Mouse (Mus musculus): ENCODE measurements around the gene Pih1d1. TPM values are rescaled to one million over a fixed set of nuclear protein-coding genes. Genes with fewer than 3 reads are reported as not detected.
"Not testable (repeated sequence)": the region's sequence is repeated elsewhere in the genome, so short reads cannot be mapped to it uniquely, and the experiment has no call there.

Pih1d1 gene
- total RNA-seq, 2 experiments from 2014 or later: 43.0 to 46.1 TPM

GRCm38 (mm10) chr7:45121404-45121803, 32.7 kb upstream of the Pih1d1 start:
- DNase-seq (ENCODE audit: low spot score in 2 of 2): no peak
- TF ChIP-seq CTCF (conservative IDR thresholded peaks at IDR 0.05): no peak
- peak overlapping the region; percentile 17 for H3K4me3 ChIP-seq
- peak overlapping the region; percentile 72 for H3K27ac ChIP-seq

DNA sequence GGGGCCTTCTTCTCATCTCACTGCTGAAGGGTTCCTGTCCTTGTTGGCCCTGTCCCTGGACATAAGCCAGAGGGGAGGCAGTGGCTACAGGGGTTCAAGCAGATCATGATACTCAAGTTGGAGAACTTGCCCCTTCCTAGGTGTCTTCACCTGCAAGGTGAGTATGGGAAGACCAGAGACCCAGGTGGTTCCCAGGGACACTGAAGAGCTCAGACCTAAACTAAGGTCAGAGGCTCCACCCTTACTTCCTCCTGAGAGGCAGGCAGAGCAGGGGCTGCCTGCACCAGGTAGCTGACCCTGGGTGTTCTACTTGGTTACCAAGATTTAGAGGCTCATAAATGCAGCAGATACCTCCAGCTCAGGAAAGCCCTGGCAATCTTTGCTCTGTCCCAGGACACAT, 32.1 kb upstream of the Pih1d1 start:
- H3K27ac ChIP-seq: peak overlapping the region; percentile 61
- no peak for DNase-seq (ENCODE audit: low spot score in 2 of 2)
- H3K4me3 ChIP-seq: peak overlapping the region; percentile 17
- no peak for TF ChIP-seq CTCF (conservative IDR thresholded peaks at IDR 0.05)

DNA sequence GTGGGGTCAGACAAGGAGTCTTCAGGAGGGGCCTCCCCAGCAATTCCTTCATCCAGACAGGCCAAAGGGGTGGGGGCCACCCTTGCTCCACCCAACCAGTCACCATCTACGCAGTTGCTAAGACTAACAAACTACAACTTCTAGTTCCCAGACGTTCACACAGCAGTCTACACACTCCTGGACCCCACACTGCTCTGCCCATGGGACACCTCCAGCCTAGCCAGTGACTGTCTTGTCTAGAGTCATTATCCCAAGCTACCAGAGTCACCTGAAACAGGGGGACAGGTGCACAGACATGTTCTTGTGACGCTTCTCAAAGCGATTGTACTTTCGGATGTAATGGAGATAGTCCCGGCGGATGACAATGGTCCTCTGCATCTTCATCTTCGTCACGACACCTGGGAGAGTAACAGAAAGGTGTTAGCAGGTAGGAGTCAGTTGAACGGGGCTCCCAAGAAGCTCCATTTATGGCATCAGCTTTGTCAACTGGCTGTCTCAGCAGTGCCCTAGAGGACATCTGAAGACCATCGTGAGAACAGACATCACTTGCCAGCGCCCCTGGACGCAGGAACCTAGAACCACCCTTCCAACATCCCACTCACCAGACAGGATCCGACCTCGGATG, 31.4 kb upstream of the Pih1d1 start:
- no peak for DNase-seq (ENCODE audit: low spot score in 2 of 2)
- H3K4me3 ChIP-seq: peak overlapping the region; percentile 93
- TF ChIP-seq CTCF (conservative IDR thresholded peaks at IDR 0.05): no peak
- peak overlapping the region; percentile 93; the same call in 1 of the 2 replicates for H3K27ac ChIP-seq

- DNase-seq (ENCODE audit: low spot score in 2 of 2): no peak
- Histone ChIP-seq H3K27ac (peak overlapping the region; percentile 93; the same call in 1 of the 2 replicates), H3K4me3 (peak overlapping the region; percentile 93)
- TF ChIP-seq CTCF (conservative IDR thresholded peaks at IDR 0.05): no peak
Measured at GRCm38 (mm10) chr7:45123186-45123570, 30.9 kb upstream of the Pih1d1 start.

DNA sequence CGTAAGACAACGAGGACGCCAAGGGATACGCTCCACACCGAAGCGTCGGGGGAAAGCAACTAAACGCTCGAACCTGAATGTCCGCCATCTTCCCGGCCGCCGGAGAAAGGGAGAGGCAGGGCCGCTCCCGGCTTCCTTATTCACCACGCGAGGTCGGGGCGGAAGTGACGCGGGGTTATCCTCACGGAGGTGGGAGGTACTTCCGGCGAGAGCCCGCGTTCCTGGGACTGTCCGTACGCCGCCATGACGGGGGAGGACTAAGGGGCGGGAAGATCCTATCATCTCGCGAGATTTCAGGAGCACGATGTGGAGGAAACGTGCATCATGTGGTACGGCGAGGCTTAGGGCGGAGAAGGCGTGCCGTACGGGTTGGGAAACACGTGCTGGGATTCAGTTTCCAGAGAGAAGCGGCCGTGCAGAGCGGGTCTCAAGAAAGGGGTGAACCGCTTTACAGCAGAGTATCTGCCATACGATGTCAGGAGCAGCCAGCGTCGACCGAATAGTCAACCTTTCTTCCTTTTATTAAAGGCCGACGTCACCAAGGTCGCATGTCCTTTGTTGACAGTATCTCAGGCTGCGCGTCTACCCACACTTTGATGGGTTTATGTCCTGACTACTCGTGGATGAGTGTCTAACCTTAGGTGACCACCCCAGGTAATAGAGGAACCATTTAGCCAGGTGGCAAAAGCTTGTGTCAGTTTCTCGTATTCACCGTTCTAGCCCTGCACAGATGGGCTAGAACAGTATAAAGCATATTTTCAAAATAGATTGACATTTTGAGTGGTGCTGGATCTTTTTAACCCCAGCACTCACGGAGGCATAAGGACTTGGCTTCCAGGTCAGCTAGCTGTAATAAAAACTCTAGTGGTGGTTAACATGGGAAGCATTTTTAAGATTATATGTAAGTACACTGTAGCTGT, 29.6 kb upstream of the Pih1d1 start, which contains the start of gene Rps11:
Rps11 (minus strand) TSS at position 216 of the 920 bp plus-strand sequence.
- peak within 1 kb of the TSS; percentile 93 for H3K27ac ChIP-seq
- TF ChIP-seq CTCF (conservative IDR thresholded peaks at IDR 0.05): peak; percentile 68; the same call in 1 of the 2 replicates
- DNase-seq (ENCODE audit: low spot score in 2 of 2): peak; percentile 99 to 100
- peak within 1 kb of the TSS; percentile 93 for H3K4me3 ChIP-seq

GRCm38 (mm10) chr7:45125144-45125600, 28.9 kb upstream of the Pih1d1 start:
- Histone ChIP-seq H3K4me3 (no peak overlapping the region; the same call in 1 of the 2 replicates), H3K27ac (peak overlapping the region; percentile 79; the same call in 1 of the 2 replicates)

DNA sequence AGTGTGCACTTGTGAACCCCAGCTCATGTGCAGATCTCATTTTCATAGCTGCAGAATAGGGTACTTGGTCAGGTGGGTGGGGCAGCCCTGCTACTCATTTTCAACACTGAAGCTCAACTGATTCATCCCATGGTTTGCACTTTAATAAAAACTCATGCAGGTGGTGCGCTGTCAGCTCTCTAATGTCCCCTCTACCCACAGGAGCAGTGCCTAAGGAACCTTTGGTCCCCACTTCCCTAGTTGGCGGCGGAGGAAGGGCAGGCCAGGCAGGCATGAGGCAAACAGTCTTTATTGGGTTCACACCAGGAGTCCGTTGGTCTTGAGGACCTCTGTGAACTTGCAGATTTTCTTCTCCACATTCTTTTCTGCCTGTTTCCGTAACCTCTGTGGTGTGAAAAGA, 28.5 kb upstream of the Pih1d1 start:
- H3K27ac ChIP-seq: 0 out of 2 replicates have a peak overlapping the region, but pooled peaks have one; percentile 79
- not testable (repeated sequence) for DNase-seq (ENCODE audit: low spot score in 2 of 2); H3K4me3 ChIP-seq

More at GRCm38 (mm10) chr7:45125144-45125600, 28.9 kb upstream of the Pih1d1 start:
- no peak for DNase-seq (ENCODE audit: low spot score in 2 of 2)
- TF ChIP-seq CTCF (conservative IDR thresholded peaks at IDR 0.05): no peak; the same call in 1 of the 2 replicates

DNA sequence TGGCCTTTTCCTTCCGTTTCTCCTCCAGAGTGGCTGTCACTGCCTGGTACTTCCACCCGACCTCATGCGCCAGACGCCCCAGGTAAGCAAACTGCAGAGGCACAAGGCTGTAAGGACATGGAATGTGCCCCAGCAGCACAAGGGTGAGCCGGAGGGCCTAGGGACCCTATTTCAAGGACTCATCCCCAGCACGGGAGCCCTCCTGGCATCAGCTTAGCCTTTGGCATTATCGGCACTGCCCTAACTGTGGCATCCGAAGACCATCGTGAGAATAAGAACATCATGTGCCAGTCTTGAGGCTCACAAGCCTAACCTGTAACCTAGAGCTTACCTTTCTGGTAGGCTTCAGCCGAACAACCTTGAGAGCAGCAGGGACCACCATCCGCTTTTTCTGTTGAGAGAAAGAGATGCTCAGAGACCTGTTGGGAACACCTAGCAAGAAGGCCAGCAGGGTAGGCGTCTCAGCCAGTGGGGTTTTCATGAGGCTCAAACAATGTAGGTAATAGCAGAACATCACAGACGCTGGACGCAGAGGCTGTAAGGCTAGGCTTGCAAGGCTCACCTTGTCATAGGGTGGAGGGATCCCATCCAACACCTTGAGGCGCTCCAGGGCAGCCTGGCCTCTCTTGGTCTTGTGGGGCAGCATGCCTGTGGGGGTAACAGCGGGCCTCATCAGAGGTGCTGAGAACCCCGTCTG, 27.8 kb upstream of the Pih1d1 start:
- H3K27ac ChIP-seq: peak overlapping the region; percentile 99; the same call in 1 of the 2 replicates
- no peak overlapping the region for H3K4me3 ChIP-seq

GRCm38 (mm10) chr7:45126844-45127699, 27.0 kb upstream of the Pih1d1 start:
- TF ChIP-seq CTCF (conservative IDR thresholded peaks at IDR 0.05): peak; percentile 61
- Histone ChIP-seq H3K4me3 (peak overlapping the region; percentile 98), H3K27ac (peak overlapping the region; percentile 99)
- no peak for DNase-seq (ENCODE audit: low spot score in 2 of 2)

More for the DNA sequence above, 27.8 kb upstream of the Pih1d1 start:
- TF ChIP-seq CTCF (conservative IDR thresholded peaks at IDR 0.05): no peak
- no peak for DNase-seq (ENCODE audit: low spot score in 2 of 2)

DNA sequence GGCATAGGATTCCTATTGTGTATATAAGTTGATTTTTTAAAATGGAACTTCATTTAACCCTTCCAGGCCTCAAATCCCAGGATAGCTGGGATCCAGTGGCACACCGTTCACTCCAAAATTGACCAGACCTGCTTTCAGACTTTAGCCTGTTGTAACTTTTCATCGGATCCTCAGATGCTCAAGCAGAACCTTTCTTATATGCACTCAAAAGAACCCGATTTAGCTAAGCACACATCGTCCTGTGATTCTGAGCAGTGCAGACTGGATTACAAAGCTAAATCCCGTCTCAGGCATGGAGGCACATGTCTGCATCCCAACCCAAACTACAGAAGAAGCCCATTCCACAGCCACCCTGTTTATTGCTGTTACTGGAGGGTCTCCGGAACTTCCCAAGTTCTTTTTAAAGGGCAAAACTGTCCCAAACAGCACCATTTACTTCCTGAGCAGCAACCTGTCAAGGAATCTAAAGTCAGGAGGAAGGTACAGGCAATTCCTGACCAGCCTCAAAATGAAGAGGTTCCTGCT, 26.3 kb upstream of the Pih1d1 start:
- TF ChIP-seq CTCF (conservative IDR thresholded peaks at IDR 0.05): no peak
- Histone ChIP-seq H3K27ac (peak overlapping the region; percentile 99), H3K4me3 (peak overlapping the region; percentile 98)
- no peak for DNase-seq (ENCODE audit: low spot score in 2 of 2)

- DNase-seq (ENCODE audit: low spot score in 2 of 2): peak; percentile 98 to 99
- TF ChIP-seq CTCF (conservative IDR thresholded peaks at IDR 0.05): peak; percentile 85
- H3K4me3 ChIP-seq: peak within 1 kb of the TSS; percentile 98
- peak within 1 kb of the TSS; percentile 99 for H3K27ac ChIP-seq
Measured at GRCm38 (mm10) chr7:45128624-45129246, 25.4 kb upstream of the Pih1d1 start, which contains the start of gene Rpl13a. Gene Rpl13a, minus strand, starts transcription at chr7:45128761.
